Mouse (Mus musculus) thymus, postnatal 4 days (tissue): Measurements from ENCODE around the gene Rasl10a.
"Not testable (repeated sequence)": the region's sequence is repeated elsewhere in the genome, so short reads cannot be mapped to it uniquely, and the experiment has no call there.

Experiments used
- DNase-seq: peaks from one replicate; pipeline ENCODE4 v3.0.0; 2021

Rasl10a gene

DNA sequence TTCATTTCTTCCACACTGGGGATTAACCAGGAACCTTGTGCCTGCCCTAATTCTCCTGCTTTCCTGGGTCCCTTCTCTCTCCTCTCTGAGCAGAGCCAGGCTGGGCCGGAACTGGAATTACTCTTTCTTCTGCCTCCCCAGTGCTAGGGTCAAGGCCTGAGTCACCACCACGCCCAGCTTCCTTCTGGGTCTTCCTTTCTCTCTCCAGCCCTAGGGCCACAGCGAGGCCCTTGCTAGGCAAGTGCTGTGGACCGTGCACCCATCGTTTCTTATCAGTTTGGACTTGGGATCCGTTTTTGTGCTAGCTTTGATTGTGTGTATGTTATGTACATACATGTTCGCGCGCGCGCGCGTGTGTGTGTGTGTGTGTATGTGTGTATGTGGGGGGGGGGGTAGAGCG is 3.8 kb upstream of the Rasl10a start:
- no peak for DNase-seq

DNA sequence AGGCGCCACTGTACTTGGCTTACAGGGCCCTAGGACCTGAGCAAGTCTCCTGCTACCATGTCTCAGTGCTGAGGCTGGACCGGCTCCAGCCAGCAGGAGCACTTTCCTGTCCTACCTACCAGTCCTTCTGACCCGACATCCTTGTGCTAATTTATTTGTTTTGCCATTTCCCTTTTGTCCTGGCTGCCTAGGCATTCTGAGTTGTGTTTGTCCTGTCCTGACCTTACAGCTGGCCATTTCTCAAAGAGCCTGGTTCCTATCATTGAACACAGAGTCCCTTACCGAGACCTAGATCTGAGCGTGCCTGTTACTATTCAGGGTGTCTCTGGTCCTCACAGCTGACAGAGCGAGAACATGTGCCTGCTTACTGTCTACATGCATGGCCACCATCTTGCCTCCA is 3.1 kb upstream of the Rasl10a start:
- no peak for DNase-seq

DNA sequence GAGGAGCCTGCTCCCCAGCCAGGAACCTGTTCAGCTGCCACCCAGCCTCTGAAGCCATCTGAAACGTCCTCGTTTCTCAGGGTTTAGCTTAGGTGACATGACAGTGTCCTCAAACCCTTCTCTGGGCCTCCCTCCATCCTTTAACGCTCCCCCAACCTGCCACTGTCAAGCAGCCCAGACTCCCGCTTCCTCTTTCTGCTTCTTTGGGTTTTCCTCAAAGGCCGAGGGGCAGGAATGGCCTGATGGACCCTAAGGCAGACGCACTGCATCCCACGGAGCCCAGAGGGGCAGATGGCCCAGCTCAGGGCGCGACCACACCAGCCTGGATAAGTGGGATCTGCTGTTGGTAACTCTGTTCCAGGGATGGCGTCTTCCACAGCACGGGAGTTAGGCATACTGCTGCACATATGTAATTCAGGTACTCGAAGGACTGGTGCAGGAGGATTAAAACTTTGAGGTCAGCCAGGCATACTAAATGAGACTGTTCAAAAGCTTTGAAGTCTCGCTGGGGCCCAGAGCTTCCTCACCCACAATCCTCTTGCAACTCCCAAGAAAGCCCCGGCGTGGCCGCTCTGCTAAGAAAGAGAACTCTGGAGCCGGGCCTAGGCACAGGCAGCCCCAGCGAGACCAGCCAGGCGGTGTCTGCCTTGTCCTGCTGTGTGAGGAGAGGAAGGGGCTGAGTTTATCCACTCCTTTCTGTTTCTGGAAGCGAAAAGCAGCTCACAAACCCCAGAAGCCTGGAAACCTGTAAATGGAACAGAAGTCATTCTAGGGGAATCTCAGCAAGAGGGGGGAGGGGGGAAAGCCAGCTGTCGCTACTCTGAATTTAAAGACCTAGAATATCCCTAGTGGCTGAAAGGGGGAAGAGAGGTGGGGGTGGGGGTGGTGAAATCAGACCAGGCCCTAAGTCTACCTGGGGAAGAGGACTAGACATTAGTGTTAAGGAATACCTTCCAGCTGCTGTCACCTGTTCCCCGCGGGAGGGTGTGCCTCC is 1.7 kb upstream of the Rasl10a start:
- DNase-seq = no peak

DNA sequence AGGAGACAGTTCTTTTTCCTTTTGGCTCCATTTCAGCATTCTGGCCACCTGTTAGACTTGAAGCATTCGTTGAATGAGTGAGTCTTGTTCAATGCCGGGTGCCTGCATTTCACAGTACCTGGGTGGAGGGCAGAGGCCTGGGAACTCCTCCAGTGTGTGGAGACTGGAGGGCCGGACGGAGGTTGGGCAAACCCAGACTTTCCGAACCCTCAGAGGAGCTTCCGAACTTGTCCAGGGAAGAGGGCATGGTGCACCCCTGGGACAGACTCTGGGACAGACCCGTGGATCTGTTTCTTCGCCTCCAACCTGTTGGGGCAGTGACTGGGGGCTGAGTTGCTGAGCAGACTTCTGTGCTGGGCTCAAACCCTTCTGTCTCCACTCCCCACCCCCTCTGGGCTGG is 864 bp upstream of the Rasl10a start:
- no peak for DNase-seq

DNA sequence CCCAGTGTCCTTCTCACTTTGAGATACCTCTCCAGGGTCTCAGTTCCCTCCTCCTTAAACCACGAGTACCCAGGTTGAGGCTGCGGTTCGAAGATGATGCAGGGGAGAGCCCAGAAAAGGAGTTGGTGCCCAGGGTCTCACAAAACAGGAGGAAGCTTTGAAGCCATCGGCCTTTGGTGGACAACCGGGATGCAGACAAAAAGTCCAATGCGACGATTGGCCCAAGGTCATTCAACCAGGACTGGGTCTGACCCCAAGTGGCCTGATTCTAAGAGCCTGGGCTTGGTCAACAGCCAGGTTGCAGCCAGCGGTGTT is 430 bp upstream of the Rasl10a start:
- DNase-seq = no peak

DNA sequence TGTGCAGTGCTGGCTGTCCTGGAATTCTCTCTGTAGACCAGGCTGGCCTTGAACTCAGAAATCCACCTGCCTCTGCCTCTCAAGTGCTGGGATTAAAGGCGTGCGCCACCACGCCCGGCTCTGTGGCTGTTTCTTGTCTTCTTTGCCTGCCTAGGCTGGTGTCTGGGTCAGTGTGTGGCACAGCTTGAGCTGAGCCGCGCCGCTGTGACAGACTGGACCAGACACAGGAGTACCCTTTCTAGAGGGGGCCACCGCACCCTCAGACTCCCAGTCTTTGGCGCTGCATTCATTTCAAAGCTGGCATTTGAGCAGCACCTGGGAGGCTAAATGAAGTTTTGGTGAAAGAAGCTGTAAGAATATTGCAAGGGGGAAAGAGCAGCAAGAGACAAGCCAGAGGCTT is 855 bp downstream of the Rasl10a start:
- DNase-seq = peak; percentile 24

DNA sequence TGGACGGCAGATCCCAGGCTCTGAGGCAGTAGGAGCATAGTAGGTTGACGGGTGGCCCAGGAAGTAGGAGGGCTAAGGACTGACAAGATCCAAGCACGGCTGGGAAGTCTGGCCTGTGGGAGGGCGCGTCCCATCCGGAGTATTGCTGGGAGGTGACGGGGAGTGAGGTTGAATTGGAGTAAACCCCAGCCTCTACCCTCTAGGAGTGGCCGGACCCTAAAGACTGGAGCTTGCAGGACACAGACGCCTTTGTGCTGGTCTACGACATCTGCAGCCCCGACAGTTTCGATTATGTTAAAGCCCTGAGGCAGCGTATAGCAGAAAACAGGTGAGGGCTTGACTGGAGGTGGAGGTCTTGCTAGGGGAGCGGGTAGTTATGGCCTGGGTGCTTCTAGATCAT is 1.3 kb downstream of the Rasl10a start:
- peak; percentile 27 for DNase-seq

DNA sequence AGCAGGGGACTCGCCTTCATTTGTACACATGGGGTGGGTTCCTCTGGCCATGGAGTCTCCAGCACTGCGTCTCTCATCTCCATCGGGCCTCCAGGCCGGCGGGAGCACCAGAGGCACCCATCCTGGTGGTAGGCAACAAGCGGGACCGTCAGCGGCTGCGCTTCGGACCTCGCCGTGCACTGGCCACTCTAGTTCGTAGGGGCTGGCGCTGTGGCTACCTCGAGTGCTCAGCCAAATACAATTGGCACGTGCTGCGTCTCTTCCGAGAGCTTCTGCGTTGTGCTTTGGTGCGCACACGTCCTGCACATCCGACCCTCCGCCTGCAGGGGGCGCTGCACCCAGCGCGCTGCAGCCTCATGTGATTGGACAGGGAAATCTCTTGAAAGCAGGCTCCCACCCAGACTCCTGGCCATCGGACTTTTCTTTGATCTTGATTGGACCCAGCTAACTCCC is 1.8 kb downstream of the Rasl10a start:
- DNase-seq = peak; percentile 66

DNA sequence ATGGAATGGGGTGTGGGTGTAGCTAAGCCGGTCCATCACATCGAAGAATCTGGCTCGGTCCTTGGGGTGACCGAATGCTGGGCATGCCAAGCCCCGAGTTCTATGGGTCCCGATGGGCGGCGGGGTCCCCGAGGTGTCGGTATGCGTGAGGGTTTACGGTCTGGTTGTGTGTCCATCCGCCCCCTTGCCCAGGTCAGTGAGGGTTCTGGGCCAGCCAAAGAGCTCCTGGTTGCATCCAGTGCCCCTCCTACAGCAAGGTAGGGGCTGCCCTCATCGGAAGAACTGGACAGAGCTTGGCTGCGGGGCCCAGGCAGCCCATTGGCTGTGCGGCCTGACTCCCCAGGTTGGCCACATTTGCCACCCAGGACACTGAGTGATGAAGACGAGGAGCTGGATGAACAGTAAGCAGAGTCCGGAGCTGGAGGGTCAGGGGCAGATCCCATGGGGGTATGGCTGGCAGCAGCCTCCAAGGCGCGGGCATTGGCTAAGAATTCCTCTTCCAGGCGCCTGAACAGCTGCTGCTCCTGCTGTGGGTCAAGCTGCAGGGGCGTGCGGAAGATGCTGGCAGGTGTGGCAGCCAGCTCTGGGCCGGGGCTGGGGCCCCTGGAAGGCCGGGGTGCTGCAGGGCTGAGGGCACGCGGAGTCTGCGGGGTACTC is 3.0 kb downstream of the Rasl10a start:
- no peak for DNase-seq

DNA sequence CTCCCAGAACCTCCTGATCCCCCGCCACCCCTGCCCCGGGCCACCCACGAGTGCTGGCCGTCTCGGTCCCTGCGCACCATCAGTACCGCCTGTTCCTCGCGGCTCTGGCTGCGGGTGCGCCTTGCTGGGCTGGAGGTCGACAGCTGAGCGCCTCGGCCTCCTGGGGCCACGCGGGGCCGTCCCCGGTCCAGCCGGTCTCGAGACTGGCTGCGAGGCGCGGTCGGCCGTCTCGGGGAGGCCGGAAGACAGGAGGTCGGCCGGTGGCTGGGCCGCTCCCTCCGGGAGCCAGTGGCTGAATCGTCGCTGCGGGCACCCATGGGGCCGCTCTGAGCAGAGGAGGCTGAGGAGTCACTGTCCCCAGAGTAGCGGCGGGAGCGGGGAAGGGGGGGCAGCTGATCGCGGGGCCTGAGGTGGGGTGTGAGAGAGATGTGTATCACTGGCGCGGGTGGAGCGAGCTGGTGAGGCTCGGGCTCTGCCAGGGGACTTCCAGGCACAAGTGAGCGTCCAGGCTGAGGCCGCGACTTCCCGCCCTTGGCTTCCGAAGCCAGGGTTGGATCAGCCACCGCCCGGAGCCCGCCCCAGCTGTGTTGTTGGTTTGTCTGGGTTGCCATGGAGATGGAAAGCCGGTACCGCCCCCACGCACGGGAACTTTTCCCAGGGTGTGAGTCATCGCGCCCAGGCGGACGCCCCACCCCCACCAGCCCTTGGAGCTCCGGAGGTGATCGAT is 3.6 kb downstream of the Rasl10a start:
- peak; percentile 61 for DNase-seq

DNA sequence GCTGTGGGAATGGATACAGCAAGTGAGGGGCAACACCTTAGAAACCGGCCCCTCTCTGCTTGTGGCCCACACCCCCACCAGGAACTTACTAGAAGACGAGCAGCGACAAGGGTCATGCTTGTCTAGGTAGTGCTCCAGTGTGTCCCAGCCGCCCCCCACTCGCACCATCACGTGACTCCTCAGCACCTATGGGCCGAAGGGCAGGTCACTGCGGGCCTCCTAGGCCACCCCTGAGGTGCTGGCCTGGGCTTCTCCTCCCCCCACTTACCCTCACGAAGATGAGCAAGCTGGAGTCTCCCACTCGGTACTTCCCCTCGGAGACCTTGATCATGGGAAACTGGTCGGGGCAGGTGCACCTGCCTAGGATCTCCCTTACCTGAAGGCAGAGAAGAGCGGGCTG is 4.4 kb downstream of the Rasl10a start:
- DNase-seq = no peak

DNA sequence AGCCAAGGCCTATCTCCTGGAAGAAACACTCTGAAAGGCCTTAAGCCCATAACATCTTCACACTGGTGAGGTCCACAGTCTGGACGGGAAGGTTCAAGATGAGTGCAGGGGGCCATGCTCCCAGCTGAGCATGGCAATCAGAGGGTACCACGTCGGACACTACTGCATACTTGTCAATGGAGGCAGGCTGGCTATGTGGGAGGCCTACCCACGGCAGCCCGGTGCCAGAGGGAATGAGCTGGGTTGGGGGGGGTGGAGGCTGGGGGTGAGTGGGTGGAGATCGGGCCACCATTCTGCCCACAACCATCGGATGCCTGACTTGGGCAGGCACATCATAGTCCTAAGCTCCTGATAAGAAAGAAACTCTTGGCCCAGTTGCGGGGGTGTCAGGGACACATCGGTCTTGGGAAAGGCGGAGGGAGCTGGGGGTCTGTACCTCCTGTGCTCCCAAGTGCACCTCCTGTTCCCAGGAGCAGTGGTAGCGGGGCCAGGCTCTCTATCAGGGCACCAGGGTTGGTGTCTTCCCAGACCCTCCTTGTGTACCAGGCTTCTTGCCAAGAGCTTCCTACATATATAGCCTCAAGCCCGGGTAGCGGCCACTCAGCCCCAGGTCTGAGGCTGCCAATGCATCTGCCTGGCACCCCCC is 5.1 kb downstream of the Rasl10a start:
- no peak for DNase-seq

DNA sequence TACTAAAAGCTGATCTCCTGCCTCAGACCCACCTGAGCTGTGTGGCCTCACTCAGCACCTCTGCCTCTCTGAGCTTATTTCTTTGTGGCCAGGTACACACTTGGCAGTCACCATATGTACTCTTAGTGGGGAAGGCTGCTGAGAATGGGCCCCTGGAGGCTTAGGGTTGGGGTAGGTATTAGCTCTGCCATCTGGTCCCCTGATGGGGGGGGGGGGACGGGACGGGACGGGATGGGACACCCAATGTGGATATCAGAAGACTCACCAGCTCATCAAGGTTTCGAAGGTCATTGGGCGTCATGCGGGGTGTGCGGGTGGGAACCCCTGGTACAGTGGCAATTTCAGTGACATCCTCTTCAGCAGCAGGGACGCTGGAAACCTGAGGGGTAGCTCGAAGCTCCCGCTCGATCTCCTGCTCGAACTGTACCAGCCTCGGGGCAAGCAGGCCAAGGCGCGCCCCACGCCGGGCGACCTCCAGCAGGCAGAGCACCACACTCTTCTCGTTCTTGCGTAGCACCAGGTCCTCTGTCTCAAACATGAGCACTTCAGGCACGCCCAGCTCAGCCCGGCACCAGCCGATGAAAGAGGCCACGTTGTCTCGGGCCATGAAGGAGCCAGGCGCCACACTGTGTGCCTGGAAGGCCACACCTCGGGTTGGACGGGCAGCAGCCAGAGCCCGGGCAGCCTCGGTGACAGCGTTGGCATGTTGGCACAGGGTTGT is 5.8 kb downstream of the Rasl10a start:
- no peak for DNase-seq

DNA sequence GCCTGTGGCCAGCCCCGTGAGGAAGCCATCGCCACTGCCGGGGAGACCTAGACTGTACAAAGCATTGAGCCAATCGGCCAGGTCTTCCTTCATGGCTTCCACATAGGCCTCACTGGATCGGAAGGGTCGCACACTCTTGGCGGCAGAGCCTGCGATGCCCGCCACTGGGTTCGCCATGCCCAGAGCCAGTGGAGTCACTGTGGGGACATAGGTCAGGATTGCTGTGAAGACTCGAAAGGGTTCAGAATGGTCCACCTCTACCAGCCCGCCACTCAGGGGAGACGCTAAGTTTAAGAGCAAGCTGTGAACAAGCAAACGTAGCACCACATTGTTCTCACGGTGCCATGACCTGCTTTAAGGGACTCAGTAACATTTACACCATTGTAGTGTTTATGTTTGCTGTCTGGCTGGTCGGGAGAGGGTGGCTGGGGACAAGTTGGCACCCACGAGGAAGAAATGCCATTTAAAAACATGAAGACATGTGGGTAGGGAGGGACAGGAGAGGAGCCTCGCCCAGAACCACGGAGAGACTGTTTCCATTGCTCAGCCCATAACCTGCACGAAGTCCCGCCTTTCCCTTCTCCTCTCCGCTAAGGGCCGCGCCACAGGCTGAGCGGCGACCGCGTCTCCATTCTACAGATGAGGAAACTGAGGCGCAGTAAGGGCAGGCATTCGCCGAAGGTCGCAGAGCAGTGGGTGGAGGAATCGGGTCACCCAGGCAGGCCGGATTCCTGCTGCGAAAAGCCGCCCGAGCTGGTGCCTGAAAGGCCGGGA is 6.5 kb downstream of the Rasl10a start:
- DNase-seq = no peak

DNA sequence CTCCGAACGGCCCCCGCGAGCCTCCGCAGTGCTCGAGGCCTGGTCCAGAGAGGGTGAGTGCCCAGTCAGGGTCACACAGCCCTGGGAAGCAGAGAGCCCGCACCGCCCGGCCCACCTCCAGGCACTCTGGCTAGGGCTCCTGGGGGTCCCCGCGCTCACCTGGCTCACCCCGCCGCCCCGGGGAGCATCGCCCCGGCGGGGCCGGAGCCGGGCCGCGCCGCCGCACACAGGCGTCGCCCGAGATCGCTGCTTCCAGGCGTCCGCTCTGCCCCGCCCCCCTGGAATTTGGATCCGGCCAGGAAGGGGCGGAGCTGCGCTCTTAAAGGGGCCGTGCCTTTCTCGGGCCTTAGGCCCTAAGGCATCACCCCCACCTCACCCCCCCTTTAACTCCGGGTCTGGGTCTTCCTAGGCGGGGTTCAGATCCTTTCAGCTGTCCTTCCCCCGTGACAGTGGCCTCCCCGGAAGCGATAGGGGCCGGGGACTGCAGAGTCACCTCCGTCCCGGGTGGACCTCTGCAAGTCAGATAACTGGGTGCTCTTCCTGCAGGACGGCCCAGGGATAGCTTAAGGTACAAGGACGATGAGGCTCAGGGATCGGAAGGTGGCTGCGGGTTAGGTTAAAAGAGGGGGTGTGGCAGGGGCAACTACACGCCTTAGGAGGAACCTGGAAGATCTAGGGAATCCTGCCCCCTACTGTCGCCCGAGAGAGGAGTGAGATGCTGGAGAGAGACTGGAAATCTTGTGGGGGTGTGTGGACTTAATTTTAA is 7.3 kb downstream of the Rasl10a start, which contains the start of gene Gas2l1:
Gene Gas2l1 (minus strand): TSS at position 272 of the 766 bp plus-strand sequence.
- peak; percentile 69 for DNase-seq

DNA sequence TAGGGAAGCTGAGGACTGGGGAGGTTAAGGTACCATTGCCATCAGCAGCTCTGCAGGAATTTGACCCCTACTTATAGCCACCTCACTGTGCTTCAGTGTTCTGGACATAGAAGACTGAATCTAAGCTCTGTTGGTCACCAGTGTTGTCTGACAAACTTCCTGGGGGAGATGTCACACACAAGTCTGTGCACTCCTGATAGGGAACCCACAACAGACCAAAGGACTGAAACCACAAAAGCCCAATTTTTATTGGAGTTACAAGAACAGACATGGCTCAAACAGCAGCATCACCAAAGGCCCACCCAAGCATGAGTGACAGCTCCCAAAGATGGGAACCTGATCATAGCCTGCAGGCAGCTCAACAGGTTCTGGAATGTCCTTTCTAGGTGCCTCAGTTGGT is 9.1 kb downstream of the Rasl10a start:
- DNase-seq = no peak

DNA sequence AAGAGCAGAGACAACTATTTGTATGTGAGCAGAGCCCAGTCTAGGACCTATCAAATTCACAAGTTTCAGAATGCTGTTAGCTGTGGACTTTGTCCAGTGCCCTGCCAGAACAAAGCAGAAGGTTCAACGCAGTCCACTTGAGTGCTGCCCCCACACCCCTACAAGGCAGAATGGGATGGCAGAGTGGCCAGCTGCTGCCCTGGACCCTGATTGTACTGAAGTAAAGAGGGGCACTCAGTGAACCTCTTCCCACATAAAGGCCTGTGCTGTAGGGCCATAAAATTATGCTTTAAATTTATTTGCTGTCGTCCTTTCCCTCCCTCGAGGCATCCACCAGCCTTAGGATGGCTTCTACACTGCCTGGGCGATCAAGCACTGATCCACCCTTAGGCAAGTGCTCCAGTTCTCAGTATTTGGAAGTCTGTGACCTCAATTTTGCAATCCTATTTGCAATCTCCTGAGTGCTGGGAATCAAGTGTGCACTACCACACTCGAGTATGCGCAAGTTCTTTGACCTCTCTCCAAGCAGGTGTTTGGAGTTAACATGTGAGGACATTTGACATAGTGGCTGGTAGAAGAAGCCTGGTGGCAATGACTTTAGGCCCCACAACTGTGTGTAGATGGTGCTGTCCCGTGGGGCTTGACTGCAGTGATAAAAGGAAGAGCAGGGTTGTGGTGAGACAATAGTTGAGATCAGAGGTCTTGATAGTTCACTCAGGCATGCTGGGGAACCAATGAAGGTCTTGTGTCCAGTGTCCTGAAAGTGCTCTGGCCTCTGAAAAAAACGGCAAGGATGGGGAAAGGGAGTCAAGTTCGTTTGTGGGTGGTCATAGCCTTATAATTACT is 10.4 kb downstream of the Rasl10a start:
- DNase-seq = no peak

DNA sequence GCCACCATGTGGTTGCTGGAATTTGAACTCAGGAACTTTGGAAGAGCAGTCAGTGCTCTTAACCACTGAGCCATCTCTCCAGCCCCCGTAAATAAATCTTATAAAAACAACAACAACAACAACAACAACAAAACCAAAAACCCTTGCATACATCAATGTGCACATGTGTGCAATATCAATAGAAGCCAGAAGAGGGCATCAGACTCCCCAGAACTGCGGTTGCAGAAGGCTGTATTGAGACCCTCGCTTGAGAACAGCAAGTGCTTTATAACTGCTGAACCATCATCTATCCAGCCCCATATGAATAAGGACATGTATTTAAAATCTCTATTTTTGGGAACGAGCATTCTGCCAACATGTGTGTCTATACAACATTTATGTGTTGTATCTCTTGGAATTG is 17.0 kb downstream of the Rasl10a start:
- DNase-seq = peak; percentile 52

DNA sequence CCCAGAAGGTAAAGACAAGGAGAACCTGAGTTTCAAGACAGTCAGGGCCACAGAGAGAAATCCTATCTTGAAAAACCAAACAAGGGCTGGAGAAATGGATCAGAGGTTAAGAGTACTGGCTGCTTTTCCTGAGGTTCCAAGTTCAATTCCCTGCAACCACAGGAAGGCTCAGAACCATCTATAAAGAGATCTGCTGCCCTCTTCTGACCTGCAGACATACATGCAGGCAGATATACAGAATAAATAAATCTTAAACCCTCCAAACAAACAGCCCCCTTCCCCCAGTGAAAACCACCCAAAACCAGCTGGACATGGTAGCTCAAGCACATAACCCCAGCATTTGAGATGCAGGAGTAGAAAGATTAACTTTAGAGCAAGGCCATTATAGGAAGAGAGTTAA is 17.8 kb downstream of the Rasl10a start:
- DNase-seq = no peak

DNA sequence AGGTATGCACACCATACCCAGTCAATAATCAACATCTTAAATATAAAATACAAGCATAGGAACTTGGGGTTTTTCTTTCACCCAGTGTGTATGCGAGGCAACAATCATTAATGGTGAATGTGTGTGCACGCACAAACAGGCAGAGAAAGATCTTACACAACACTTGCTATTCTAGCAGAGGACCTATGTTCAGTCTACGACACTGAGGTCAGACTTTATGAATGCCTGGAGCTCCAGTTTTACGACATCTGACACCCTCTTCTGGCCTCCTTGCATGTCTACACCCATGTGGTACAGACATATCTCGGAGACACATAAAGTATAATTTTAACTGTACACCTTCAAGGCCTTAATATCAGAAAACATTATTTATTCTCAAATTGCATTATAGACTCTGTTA is 18.9 kb downstream of the Rasl10a start:
- DNase-seq = not testable (repeated sequence)
